Mouse (Mus musculus): ENCODE results near the gene Bicc1. TPM values are rescaled to one million over a fixed set of nuclear protein-coding genes. Genes with fewer than 3 reads are reported as not detected.

Gene Bicc1
- total and polyA plus RNA-seq, 2 experiments from 2014 or later, result 4.9 to 6.5 TPM

- Histone ChIP-seq H3K4me2 (ENCODE audit: low read depth, low read length, poor library complexity, severe bottlenecking) (no peak overlapping the region), H3K9ac (replicated peaks; ENCODE audit: low read length, poor library complexity, severe bottlenecking) (no peak overlapping the region), H3K27me3 (ENCODE audit: insufficient read depth, low read length) (no peaks in the 10 kb centered on the region), H3K4me3 (ENCODE audit: low read depth, low read length) (no peak overlapping the region), H3K36me3 (ENCODE audit: insufficient read depth, low read length) (no peaks in the 10 kb centered on the region), H3K27ac (ENCODE audit: low read depth, low read length) (no peak overlapping the region), H3K9me3 (ENCODE audit: low read length) (no peaks in the 10 kb centered on the region), H3K4me1 (ENCODE audit: insufficient read depth, low read length) (peaks cover 4% of the 10 kb centered on the region; the same call in 1 of the 2 replicates)
- DNase-seq (ENCODE audit: low spot score) (peak; percentile 15), ATAC-seq (ENCODE audit: low FRiP score) (no peak; the same call in 1 of the 2 replicates)
- TF ChIP-seq CTCF (IDR thresholded peaks at IDR 0.05), result no peak
- 77% methylated on average over 7 of the region's 7 CpGs for WGBS
Observed at GRCm38 (mm10) chr10:71194713-71195112, 35.2 kb upstream of the Bicc1 start.

GRCm38 (mm10) chr10:71193319-71193718 lies 33.8 kb upstream of the Bicc1 start:
- Histone ChIP-seq H3K4me1 (ENCODE audit: insufficient read depth, low read length) (peaks cover 4% of the 10 kb centered on the region; the same call in 1 of the 2 replicates), H3K4me3 (ENCODE audit: low read depth, low read length) (no peak overlapping the region), H3K36me3 (ENCODE audit: insufficient read depth, low read length) (no peaks in the 10 kb centered on the region), H3K4me2 (ENCODE audit: low read depth, low read length, poor library complexity, severe bottlenecking) (no peak overlapping the region), H3K27me3 (ENCODE audit: insufficient read depth, low read length) (no peaks in the 10 kb centered on the region), H3K9ac (replicated peaks; ENCODE audit: low read length, poor library complexity, severe bottlenecking) (no peak overlapping the region), H3K27ac (ENCODE audit: low read depth, low read length) (no peak overlapping the region), H3K9me3 (ENCODE audit: low read length) (no peaks in the 10 kb centered on the region)
- 29% methylated on average over 7 of the region's 7 CpGs for WGBS
- DNase-seq (ENCODE audit: low spot score), result peak; percentile 8
- no peak for TF ChIP-seq CTCF (IDR thresholded peaks at IDR 0.05)
- ATAC-seq (ENCODE audit: low FRiP score), result no peak

GRCm38 (mm10) chr10:71192886-71193285 lies 33.4 kb upstream of the Bicc1 start:
- Histone ChIP-seq H3K27ac (ENCODE audit: low read depth, low read length) (no peak overlapping the region), H3K9me3 (ENCODE audit: low read length) (no peaks in the 10 kb centered on the region), H3K9ac (replicated peaks; ENCODE audit: low read length, poor library complexity, severe bottlenecking) (no peak overlapping the region), H3K4me3 (ENCODE audit: low read depth, low read length) (no peak overlapping the region), H3K4me1 (ENCODE audit: insufficient read depth, low read length) (peaks cover 4% of the 10 kb centered on the region; the same call in 1 of the 2 replicates), H3K27me3 (ENCODE audit: insufficient read depth, low read length) (no peaks in the 10 kb centered on the region), H3K4me2 (ENCODE audit: low read depth, low read length, poor library complexity, severe bottlenecking) (no peak overlapping the region), H3K36me3 (ENCODE audit: insufficient read depth, low read length) (no peaks in the 10 kb centered on the region)
- 66% methylated on average over 11 of the region's 11 CpGs for WGBS
- TF ChIP-seq CTCF (IDR thresholded peaks at IDR 0.05), result no peak
- DNase-seq (ENCODE audit: low spot score) (peak; percentile 4), ATAC-seq (ENCODE audit: low FRiP score) (no peak)

GRCm38 (mm10) chr10:71188681-71189080 lies 29.2 kb upstream of the Bicc1 start:
- H3K27me3 ChIP-seq (ENCODE audit: insufficient read depth, low read length), result no peaks in the 10 kb centered on the region
- no peak overlapping the region for H3K4me2 ChIP-seq (ENCODE audit: low read depth, low read length, poor library complexity, severe bottlenecking)
- no peak overlapping the region for H3K9ac ChIP-seq (replicated peaks; ENCODE audit: low read length, poor library complexity, severe bottlenecking)
- H3K27ac ChIP-seq (ENCODE audit: low read depth, low read length), result no peak overlapping the region
- 89% methylated on average over 4 of the region's 4 CpGs for WGBS
- no peaks in the 10 kb centered on the region for H3K9me3 ChIP-seq (ENCODE audit: low read length)
- no peaks in the 10 kb centered on the region for H3K4me1 ChIP-seq (ENCODE audit: insufficient read depth, low read length)
- H3K4me3 ChIP-seq (ENCODE audit: low read depth, low read length), result no peak overlapping the region
- ATAC-seq (ENCODE audit: low FRiP score) (no peak), DNase-seq (ENCODE audit: low spot score) (no peak)
- H3K36me3 ChIP-seq (ENCODE audit: insufficient read depth, low read length), result no peaks in the 10 kb centered on the region
- no peak for TF ChIP-seq CTCF (IDR thresholded peaks at IDR 0.05)

GRCm38 (mm10) chr10:71185059-71185458 lies 25.6 kb upstream of the Bicc1 start:
- no peak overlapping the region for H3K9ac ChIP-seq (replicated peaks; ENCODE audit: low read length, poor library complexity, severe bottlenecking)
- no peak overlapping the region for H3K4me3 ChIP-seq (ENCODE audit: low read depth, low read length)
- WGBS, result 82% methylated on average over 7 of the region's 7 CpGs
- H3K4me1 ChIP-seq (ENCODE audit: insufficient read depth, low read length), result no peaks in the 10 kb centered on the region
- no peaks in the 10 kb centered on the region for H3K9me3 ChIP-seq (ENCODE audit: low read length)
- H3K36me3 ChIP-seq (ENCODE audit: insufficient read depth, low read length), result no peaks in the 10 kb centered on the region
- no peaks in the 10 kb centered on the region for H3K27me3 ChIP-seq (ENCODE audit: insufficient read depth, low read length)
- no peak for ATAC-seq (ENCODE audit: low FRiP score)
- no peak for TF ChIP-seq CTCF (IDR thresholded peaks at IDR 0.05)
- H3K27ac ChIP-seq (ENCODE audit: low read depth, low read length), result no peak overlapping the region
- no peak for DNase-seq (ENCODE audit: low spot score)
- H3K4me2 ChIP-seq (ENCODE audit: low read depth, low read length, poor library complexity, severe bottlenecking), result no peak overlapping the region

- H3K36me3 ChIP-seq (ENCODE audit: insufficient read depth, low read length), result no peaks in the 10 kb centered on the region
- DNase-seq (ENCODE audit: low spot score) (no peak), ATAC-seq (ENCODE audit: low FRiP score) (no peak)
- no peak overlapping the region for H3K27ac ChIP-seq (ENCODE audit: low read depth, low read length)
- H3K9me3 ChIP-seq (ENCODE audit: low read length), result no peaks in the 10 kb centered on the region
- H3K4me1 ChIP-seq (ENCODE audit: insufficient read depth, low read length), result no peaks in the 10 kb centered on the region
- H3K9ac ChIP-seq (replicated peaks; ENCODE audit: low read length, poor library complexity, severe bottlenecking), result no peak overlapping the region
- 63% methylated on average over 7 of the region's 7 CpGs for WGBS
- H3K27me3 ChIP-seq (ENCODE audit: insufficient read depth, low read length), result no peaks in the 10 kb centered on the region
- no peak overlapping the region for H3K4me2 ChIP-seq (ENCODE audit: low read depth, low read length, poor library complexity, severe bottlenecking)
- H3K4me3 ChIP-seq (ENCODE audit: low read depth, low read length), result no peak overlapping the region
- no peak for TF ChIP-seq CTCF (IDR thresholded peaks at IDR 0.05)
Observed at GRCm38 (mm10) chr10:71183339-71184031, 24.0 kb upstream of the Bicc1 start.

Measured in midbrain, postnatal 0 days (tissue).